8 mouse cellular contexts compared by ENCODE assay signal in the genomic region with DNA sequence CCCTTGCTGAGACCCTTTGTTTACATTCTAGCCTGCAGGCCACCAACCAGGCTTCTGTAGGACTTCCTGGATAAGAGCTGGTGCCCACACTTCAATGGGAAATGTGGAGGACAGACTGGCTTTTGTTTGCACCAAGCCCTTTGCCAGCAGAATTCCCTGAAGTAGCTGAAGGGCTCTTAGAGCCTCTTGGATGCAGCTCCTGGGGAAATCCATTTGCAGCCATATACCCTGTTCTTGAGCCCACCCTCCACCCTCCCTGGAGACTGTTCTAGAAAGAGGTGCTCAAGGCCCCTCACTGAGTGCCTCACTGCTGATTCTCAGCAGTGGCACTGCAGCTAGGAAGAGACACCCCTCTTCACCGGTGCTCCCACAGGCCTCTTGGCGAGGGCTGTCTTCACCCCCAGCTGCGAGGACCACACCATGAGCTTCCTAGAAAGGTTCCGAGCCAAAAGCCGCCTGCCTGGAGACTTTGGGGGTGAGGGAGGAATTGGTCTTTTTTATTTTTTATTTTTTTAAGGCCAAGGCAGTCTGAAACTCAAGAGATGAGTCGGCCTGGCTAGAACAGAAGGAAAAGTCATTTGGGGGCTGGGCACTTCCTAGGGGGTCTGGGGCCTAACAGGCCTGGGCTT. TPM values are rescaled to one million over a fixed set of nuclear protein-coding genes. Genes with fewer than 3 reads are reported as not detected.
DNase-seq lines count a peak whose midpoint lies in the region; ATAC-seq and TF ChIP-seq lines count a peak whose summit lies in the region.
"Had no signal": no experiment of that assay in that cellular context is flagged by ENCODE, and none has a peak within 500 bp of the region (broad histone marks: within the 10 kb centered on the region; RNA-seq: fewer than 3 reads in every experiment).

No protein-coding gene starts in this region.

- no peak for ATAC-seq in kidney, embryonic 14.5 days (ENCODE audit: low FRiP score, low TSS enrichment)
- ATAC-seq in embryonic facial prominence, embryonic 13.5 days (ENCODE audit: insufficient number of reproducible peaks, insufficient read depth, low FRiP score, low TSS enrichment, low read depth), result no peak
- 0 out of 2 replicates have a peak, but pooled peaks have one; percentile 4 for ATAC-seq in hindbrain, postnatal 0 days

- no peak overlapping the region for H3K4me2 ChIP-seq in kidney, embryonic 14.5 days (replicated peaks; ENCODE audit: low read depth, low read length)
- no peak overlapping the region for H3K4me2 ChIP-seq in embryonic facial prominence, embryonic 13.5 days
- no peak overlapping the region for H3K4me2 ChIP-seq in hindbrain, postnatal 0 days (ENCODE audit: low read depth, low read length)

- H3K4me1 ChIP-seq in kidney, embryonic 14.5 days (ENCODE audit: control insufficient read depth, insufficient read depth, low read length), result peaks cover 31% of the 10 kb centered on the region
- H3K4me1 ChIP-seq in embryonic facial prominence, embryonic 13.5 days, result peaks cover 41% of the 10 kb centered on the region
- peaks cover 15% of the 10 kb centered on the region; the same call in 1 of the 2 replicates for H3K4me1 ChIP-seq in hindbrain, postnatal 0 days (ENCODE audit: insufficient read depth, low read length)

- peak overlapping the region; percentile 10; the same call in 1 of the 2 replicates for H3K27ac ChIP-seq in kidney, embryonic 14.5 days (ENCODE audit: low read depth, low read length)
- H3K27ac ChIP-seq in embryonic facial prominence, embryonic 13.5 days, result peak overlapping the region; percentile 80
- H3K27ac ChIP-seq in hindbrain, postnatal 0 days, result peak overlapping the region; percentile 71

- no peak overlapping the region for H3K9ac ChIP-seq in kidney, embryonic 14.5 days (ENCODE audit: low read depth, low read length)
- peak overlapping the region; percentile 40; the same call in 1 of the 2 replicates for H3K9ac ChIP-seq in embryonic facial prominence, embryonic 13.5 days
- no peak overlapping the region for H3K9ac ChIP-seq in hindbrain, postnatal 0 days (replicated peaks; ENCODE audit: low read length)

- no peaks in the 10 kb centered on the region for H3K27me3 ChIP-seq in kidney, embryonic 14.5 days (ENCODE audit: control insufficient read depth, insufficient read depth, low read length)
- H3K27me3 ChIP-seq in embryonic facial prominence, embryonic 13.5 days, result no peaks in the 10 kb centered on the region
- no peaks in the 10 kb centered on the region for H3K27me3 ChIP-seq in hindbrain, postnatal 0 days (ENCODE audit: insufficient read depth, low read length)

- H3K36me3 ChIP-seq in kidney, embryonic 14.5 days (ENCODE audit: control insufficient read depth, insufficient read depth, low read length), result peaks cover 43% of the 10 kb centered on the region
- peaks cover 84% of the 10 kb centered on the region for H3K36me3 ChIP-seq in embryonic facial prominence, embryonic 13.5 days
- peaks cover 43% of the 10 kb centered on the region for H3K36me3 ChIP-seq in hindbrain, postnatal 0 days (ENCODE audit: insufficient read depth, low read length)

- no peak overlapping the region for H3K4me3 ChIP-seq in kidney, embryonic 14.5 days (ENCODE audit: low read length)
- no peak overlapping the region for H3K4me3 ChIP-seq in embryonic facial prominence, embryonic 13.5 days
- no peak overlapping the region for H3K4me3 ChIP-seq in hindbrain, postnatal 0 days (ENCODE audit: low read length)

- no peaks in the 10 kb centered on the region for H3K9me3 ChIP-seq in kidney, embryonic 14.5 days (ENCODE audit: control insufficient read depth, low read length)
- no peaks in the 10 kb centered on the region for H3K9me3 ChIP-seq in embryonic facial prominence, embryonic 13.5 days
- H3K9me3 ChIP-seq in hindbrain, postnatal 0 days (ENCODE audit: low read length), result no peaks in the 10 kb centered on the region
- H3K9me3 ChIP-seq: G1E had no signal

- 74% methylated on average over 6 of the region's 6 CpGs for WGBS in kidney, embryonic 14.5 days
- 71% methylated on average over 6 of the region's 6 CpGs for WGBS in embryonic facial prominence, embryonic 13.5 days
- 65% methylated on average over 6 of the region's 6 CpGs for WGBS in hindbrain, postnatal 0 days

- no peak for TF ChIP-seq CTCF in hindbrain, postnatal 0 days (IDR thresholded peaks at IDR 0.05; ENCODE audit: low read depth)

- DNase-seq in kidney, postnatal 10 days, result no peak
- DNase-seq in hindbrain, postnatal 0 days (ENCODE audit: low spot score), result no peak
- DNase-seq in lung, postnatal 25 days (ENCODE audit: low spot score), result peak; percentile 62
- DNase-seq in layer of hippocampus, postnatal 14 days (ENCODE audit: low spot score in 2 of 2), result no peak
- DNase-seq in left cerebral cortex, adult 11 months (ENCODE audit: low spot score), result no peak

RNA-seq across cellular contexts. Expression of a gene that starts 14.8 kb away (rescaled TPM):
- polyA plus RNA-seq in kidney, embryonic 14.5 days (2014; fragmentation: Nextera tagmentation; extraction: Ambion mirVana), result 96.1 and 124 TPM in 2 replicates
- polyA plus RNA-seq in embryonic facial prominence, embryonic 13.5 days (2015; fragmentation: Nextera tagmentation; extraction: Ambion mirVana), result 70.2 and 78.2 TPM in 2 replicates
- total RNA-seq in hindbrain, postnatal 0 days (2014; rRNA removed), result 24.9 and 25.6 TPM in 2 replicates
- 11.6 and 12.3 TPM in 2 replicates for polyA plus RNA-seq in hindbrain, postnatal 0 days (2015; fragmentation: Nextera tagmentation; extraction: Ambion mirVana)
- 1 to 10 TPM; 6.5 to 6.7 TPM for total RNA-seq in layer of hippocampus, postnatal 14 days (2021)

RNA-seq across cellular contexts. Expression of a gene that starts 29.0 kb away (rescaled TPM):
- polyA plus RNA-seq in kidney, embryonic 14.5 days (2014; fragmentation: Nextera tagmentation; extraction: Ambion mirVana), result 19.1 and 24.9 TPM in 2 replicates
- polyA plus RNA-seq in embryonic facial prominence, embryonic 13.5 days (2015; fragmentation: Nextera tagmentation; extraction: Ambion mirVana), result 34.9 and 36.6 TPM in 2 replicates
- 19.9 and 23.3 TPM in 2 replicates for total RNA-seq in hindbrain, postnatal 0 days (2014; rRNA removed)
- polyA plus RNA-seq in hindbrain, postnatal 0 days (2015; fragmentation: Nextera tagmentation; extraction: Ambion mirVana), result 17.6 and 19.7 TPM in 2 replicates
- 10 to 100 TPM; 20.8 to 21.3 TPM for total RNA-seq in layer of hippocampus, postnatal 14 days (2021)

RNA-seq across cellular contexts. Expression of a gene that starts 30.5 kb away (rescaled TPM):
- 7.3 and 8.7 TPM in 2 replicates for polyA plus RNA-seq in kidney, embryonic 14.5 days (2014; fragmentation: Nextera tagmentation; extraction: Ambion mirVana)
- 8.6 and 10.3 TPM in 2 replicates for polyA plus RNA-seq in embryonic facial prominence, embryonic 13.5 days (2015; fragmentation: Nextera tagmentation; extraction: Ambion mirVana)
- total RNA-seq in hindbrain, postnatal 0 days (2014; rRNA removed), result 0.63 and 1.2 TPM in 2 replicates
- polyA plus RNA-seq in hindbrain, postnatal 0 days (2015; fragmentation: Nextera tagmentation; extraction: Ambion mirVana), result 2.2 and 2.6 TPM in 2 replicates
- 1 to 10 TPM; 1.2 to 1.8 TPM for total RNA-seq in layer of hippocampus, postnatal 14 days (2021)

RNA-seq across cellular contexts. Expression of a gene that starts 36.3 kb away (rescaled TPM):
- polyA plus RNA-seq in kidney, embryonic 14.5 days (2014; fragmentation: Nextera tagmentation; extraction: Ambion mirVana), result 47.3 and 52.4 TPM in 2 replicates
- 46.7 and 50.3 TPM in 2 replicates for polyA plus RNA-seq in embryonic facial prominence, embryonic 13.5 days (2015; fragmentation: Nextera tagmentation; extraction: Ambion mirVana)
- 25.1 and 54.7 TPM in 2 replicates for total RNA-seq in hindbrain, postnatal 0 days (2014; rRNA removed)
- polyA plus RNA-seq in hindbrain, postnatal 0 days (2015; fragmentation: Nextera tagmentation; extraction: Ambion mirVana), result 42.8 and 42.9 TPM in 2 replicates
- total RNA-seq in layer of hippocampus, postnatal 14 days (2021), result 10 to 100 TPM; 12.9 to 13.1 TPM

Comparison
In these comparisons a context has a peak if more than half of its experiments do, and no peak if none do; other contexts are left out.
1. H3K27ac ChIP-seq: peak in every context shown above with its lines; median percentile 80 in embryonic facial prominence, embryonic 13.5 days; 71 in hindbrain, postnatal 0 days; 10 in kidney, embryonic 14.5 days.